Mouse (Mus musculus): ENCODE measurements around the gene Paqr9. TPM values are rescaled to one million over a fixed set of nuclear protein-coding genes. Genes with fewer than 3 reads are reported as not detected.

Paqr9 gene
- total RNA-seq, 1 experiment from 2014 or later, result 11.7 TPM

DNA sequence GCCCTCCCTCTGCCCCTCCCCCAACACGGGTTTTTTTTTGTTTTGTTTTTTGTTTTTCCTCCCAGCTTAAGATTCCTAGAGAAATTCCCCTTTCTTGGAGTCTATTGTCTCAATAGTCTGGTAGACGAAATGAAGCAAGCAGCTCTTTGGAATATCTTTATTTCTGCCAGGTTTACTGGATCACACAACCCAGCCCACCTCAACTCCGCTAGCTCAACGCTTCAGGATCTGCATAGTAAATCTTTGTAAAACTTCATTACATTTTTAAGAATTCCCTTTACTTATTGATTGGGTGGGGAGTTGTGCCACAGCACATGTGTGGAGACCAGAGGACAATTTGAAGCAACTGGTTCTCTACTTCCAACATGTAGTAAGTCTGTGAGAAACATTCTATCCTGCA lies 11.1 kb downstream of the Paqr9 start:
- no peak for ATAC-seq (replicated peaks; ENCODE audit: low read depth, poor library complexity, severe bottlenecking)

DNA sequence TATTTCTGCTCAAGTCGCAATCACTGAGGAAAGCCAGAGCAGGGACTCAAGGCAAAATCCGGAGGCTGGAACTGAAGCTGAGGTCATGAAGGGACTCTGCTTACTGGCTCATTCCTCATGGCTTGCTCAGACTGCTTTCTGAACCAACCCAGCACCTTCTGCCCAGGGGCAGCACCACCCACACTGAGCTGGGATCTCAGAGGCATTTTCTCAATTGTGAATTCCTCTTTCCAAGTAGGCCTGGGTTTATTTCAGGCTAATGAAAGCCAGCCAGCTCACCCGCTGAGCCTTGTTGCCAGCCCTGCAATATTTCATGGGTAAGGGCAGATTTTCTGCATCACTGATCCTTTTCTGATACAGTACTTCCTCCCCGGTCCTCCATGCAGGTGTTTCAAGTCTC lies 12.0 kb downstream of the Paqr9 start:
- no peak for ATAC-seq (replicated peaks; ENCODE audit: low read depth, poor library complexity, severe bottlenecking)

DNA sequence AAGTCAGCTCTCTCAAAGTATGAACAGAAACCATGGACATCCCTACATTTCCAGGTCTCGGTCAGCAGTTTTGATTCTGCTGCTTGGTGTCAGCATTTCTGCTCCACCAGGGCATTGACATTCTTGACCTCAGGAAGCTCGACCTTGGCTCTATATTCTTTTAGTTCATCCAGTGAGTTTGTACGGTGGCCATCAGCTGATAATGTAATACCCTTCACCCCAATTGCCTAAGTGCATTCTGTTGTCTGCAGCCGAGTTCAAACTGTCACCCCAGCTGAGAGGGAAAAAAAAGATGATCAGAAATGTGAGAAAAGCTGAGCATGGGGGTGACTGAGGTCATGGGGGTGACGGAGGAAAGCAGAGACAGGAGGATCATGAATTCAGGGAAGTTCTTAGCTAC lies 13.1 kb downstream of the Paqr9 start:
- no peak for ATAC-seq (replicated peaks; ENCODE audit: low read depth, poor library complexity, severe bottlenecking)

DNA sequence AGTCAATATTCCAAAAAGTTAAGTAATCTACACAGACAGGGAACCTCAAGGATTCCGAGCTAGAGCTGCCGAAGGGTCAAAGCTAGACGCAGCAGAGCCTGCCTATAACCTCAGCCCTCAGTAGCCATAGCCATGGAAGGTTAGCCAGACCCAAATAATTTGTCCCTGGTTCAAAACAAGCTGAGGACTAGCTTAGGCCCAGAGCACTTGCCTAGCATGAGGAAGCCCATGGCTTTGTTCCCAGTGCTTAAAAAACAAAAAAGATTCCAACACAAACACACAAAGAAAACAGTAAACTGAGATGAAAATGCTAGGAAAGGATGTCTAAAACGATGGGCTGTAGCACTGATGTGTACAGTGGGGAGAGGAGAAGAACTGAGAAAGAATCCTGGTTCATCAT lies 14.7 kb downstream of the Paqr9 start:
- ATAC-seq (replicated peaks; ENCODE audit: low read depth, poor library complexity, severe bottlenecking), result no peak

DNA sequence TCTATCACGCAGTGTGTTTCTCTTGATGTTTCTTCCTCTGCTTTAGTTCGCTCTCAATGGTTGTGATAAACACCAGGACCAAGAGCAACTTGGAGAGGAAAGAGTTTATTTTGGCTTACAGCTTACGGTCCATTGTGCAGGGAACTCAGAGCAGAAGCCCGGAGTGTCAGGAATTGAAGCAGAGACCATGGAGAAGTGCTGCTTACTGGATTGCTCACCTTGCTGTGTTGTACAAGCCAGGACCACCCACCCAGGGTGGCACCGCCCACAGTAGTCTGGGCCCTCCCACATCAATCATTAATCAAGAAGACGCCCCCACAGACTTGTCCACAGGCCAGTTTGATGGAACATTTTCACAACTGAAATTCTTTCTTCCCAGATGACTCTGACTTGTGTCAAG lies 18.0 kb downstream of the Paqr9 start:
- ATAC-seq (replicated peaks; ENCODE audit: low read depth, poor library complexity, severe bottlenecking), result no peak

DNA sequence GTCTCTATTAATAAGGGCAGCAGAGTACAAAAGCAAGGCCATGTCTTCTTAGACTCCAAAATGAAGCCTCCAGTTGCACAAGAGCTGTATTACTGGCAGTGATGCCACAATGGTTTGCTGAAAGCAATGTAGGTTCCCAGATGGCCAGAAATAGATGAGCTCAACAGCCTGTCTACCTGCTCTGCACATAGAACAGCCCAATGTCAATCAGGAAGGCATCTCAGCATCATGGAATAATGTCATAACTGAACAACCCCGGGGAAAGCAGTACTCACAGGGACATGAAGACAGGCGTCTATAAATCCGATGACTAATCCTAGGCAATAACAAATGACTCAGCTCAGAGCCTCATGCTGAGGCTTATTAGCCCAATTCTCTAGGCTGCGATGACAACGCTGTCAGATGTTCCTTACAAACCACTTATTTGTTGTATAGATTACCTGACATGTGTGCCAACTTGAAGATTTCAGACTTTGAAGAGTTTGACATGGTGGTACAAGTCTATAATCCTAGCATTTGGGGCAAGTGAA lies 19.0 kb downstream of the Paqr9 start:
- no peak for ATAC-seq (replicated peaks; ENCODE audit: low read depth, poor library complexity, severe bottlenecking)

DNA sequence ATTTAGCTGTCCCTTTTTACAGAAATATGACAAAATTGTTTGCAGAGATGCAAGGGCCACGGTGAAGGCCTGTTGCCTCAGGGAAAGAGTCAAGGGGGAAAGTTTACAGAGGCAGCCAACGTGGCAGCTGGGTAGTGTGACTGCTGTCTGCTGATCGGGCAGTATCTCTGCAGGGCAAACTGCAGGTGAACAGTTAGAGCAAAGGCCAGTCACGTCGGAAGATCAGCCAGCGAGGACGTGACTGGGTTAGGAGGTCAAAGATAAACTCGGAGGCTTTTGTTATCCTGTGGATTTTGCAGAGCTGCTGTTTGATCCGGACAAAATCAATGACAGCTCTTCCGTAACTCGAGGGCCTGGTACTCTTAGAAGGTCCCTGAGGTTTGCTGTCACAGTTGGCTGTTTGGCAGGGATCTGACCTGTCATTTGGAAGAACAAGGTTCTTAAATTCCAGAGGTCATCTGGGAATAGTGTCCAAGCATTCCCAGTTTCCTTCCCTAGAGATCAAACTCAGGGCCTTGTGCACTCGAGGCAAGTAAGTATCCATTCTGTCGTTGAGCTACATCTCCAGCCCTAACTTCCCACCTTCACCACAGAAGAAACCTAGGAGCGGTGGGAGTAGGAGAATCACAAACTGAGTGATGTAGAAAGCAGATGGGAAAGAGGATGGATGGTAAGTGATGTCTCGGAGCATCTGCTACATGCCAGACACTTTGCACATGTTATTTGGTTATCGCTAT lies 21.7 kb downstream of the Paqr9 start:
- no peak for ATAC-seq (replicated peaks; ENCODE audit: low read depth, poor library complexity, severe bottlenecking)

DNA sequence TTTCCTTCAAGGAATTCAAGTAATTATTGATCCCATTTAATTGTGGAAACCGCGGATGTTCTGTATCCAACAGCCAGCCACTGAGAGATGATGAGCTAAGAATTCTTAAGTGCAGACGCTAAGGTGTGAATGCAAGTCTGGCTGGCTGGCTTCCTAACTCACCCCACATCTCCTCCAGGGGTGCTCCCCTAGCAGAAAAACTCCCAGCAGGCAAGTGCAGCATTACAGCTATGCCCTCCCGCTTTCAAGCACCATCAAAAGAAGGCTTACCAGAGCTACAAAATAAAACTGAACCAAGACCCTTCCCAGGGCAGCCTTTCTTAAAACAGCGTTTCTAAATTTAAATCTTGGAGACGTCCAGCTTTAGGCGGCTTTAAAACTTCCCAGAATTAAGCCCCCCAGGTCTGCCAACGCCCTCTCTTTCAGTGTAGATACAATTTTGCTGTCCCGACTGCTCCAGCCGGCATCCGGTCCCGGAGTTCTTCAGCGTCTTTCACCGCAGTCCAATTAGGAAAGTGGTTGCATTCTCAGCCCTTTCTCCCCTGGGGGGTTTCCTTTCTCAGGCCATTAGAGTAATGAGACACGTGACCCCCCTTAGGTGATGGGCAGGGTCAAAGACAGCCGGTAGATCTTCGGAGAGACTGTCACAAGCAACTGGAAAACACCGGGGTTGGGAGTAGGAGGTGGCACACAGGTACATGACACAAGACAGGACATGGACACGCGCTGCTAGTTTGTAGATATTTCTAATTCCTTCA lies 22.5 kb downstream of the Paqr9 start:
- 0 out of 2 replicates have a peak, but pooled peaks have one; percentile 15 for ATAC-seq (replicated peaks; ENCODE audit: low read depth, poor library complexity, severe bottlenecking)

DNA sequence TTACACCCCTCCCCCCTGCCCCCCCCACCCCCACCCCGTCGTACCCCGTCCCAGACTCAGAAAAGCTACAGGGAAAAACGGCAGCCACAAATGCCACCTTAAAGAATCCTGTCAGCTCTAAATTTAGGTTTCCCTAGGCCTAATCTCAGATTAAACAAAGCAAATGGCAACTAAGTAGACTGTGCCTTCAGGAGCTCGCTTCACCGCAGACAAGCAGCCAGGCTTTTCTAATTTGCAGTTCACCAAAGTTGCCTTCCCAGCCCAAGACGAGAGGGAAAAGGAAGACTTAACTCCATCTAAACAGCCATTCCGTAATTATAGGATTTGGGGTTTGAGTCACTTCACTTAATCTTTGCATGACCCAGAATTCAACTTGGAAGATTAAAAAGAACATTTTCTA lies 23.1 kb downstream of the Paqr9 start:
- ATAC-seq (replicated peaks; ENCODE audit: low read depth, poor library complexity, severe bottlenecking), result no peak

DNA sequence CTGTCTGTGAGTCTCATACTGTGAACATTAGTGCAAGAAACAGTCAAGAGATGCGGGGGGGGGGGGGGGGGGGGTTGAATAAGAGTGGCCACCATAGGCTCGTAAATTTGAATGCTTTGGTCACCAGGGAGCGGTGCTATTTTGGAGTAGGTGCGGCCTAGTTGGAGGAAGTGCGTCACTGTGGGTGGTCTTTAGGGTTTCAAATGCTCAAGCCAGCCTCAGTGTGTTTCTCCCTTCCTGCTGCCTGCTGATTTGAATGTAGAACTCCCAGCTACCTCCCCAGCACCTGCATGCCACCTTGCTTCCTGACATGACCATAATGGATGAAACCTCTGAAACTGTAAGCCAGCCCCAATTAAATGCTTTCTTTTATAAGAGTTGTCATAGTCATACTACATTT lies 26.6 kb downstream of the Paqr9 start:
- ATAC-seq (replicated peaks; ENCODE audit: low read depth, poor library complexity, severe bottlenecking), result no peak

DNA sequence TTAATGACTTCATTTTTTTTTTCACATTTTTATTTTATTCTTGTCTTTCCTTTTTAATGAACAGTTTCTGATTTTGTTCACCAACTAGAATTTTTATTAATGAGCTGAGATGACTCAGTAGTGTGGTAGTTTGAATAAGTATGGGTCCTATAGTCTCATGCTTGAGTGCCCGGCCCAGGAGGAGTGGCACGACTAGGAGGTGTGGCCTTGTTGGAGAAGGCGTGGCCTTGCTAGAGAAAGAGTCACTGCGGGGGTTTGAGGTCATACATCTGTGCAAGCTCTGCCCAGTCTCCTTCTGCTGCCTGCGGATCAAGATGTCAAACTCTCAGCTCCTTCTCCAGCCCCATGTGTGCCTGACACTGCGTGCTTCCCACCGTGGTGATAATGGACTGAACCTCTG lies 28.6 kb downstream of the Paqr9 start:
- ATAC-seq (replicated peaks; ENCODE audit: low read depth, poor library complexity, severe bottlenecking), result no peak

DNA sequence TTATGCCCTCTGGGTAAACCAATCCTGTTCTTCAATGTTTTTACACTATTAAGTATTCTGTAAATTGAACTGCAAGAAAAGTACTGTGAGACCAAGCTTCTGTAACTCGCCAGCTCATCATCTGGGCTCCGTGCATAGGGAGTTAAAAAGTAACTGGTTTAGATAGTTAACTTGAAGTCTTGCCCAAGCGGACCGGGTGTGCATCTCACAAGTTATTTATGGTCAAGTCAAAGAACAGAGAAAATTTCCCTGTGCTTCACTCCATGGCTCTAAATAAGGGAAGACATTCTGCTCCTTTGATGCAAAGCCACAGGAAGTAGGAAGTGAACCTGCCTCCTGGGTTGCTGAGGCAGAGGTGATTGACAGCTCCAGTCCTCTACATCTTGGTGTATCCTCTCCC lies 34.8 kb downstream of the Paqr9 start:
- no peak for ATAC-seq (replicated peaks; ENCODE audit: low read depth, poor library complexity, severe bottlenecking)

DNA sequence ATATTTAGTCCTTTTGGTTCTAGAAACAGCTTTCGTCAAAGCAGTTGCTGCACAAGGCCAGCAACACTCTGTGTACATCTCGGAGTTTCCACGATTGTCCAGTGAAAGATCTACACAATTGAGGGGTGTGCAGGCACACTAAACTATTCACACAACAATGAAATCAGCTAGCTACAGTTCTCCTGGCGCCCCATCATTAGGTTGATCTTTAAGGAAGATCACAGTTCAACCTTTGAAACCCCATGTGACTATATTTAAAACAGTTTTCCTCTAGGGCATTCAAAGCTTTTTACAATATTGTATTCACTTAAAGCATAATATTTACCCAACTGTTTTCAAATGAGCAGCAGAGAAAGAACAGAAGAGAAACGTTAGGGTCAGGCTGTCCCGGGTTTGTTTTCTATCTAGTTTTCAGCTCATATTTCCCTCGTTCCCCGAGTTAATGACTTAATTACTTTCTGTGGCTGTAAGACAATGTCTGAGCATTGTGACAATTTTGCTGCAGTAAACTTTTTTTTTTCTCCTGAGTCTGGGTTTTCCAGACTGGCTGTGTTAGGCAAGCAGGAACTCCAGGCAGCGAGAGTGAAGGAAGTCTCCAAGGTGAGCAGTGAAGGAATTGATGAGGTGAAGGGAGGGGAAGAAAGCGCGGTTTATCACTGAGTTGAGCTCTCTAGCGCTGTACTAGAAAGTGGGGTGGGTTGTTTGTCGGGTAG lies 38.2 kb downstream of the Paqr9 start:
- no peak for ATAC-seq (replicated peaks; ENCODE audit: low read depth, poor library complexity, severe bottlenecking)

DNA sequence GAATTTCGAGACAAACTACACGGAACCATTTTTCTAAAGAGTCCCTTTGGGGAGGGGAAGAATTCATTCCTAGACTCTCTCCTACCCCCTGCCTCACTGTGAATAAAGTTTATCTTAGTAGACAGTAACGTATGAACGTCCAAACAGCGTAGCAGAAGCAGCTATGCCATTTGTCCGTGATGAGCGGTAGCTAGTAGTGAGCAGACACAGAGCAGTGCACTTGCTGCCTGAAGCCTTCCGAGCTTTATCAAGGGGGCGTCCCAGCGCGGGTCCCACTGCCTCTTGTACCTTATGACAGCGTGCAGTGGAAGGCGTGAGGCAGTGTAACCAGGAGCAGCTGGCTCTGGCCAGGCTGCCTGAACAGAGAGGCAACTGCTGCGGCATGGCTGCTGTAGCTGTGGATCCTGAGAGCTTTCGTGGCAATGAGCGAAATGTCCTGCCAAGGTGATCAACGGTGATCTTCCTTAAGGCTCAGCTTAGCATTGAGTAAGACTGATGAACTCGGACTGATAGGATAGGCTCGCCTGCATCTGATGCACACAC lies 38.8 kb downstream of the Paqr9 start:
- no peak for ATAC-seq (replicated peaks; ENCODE audit: low read depth, poor library complexity, severe bottlenecking)

DNA sequence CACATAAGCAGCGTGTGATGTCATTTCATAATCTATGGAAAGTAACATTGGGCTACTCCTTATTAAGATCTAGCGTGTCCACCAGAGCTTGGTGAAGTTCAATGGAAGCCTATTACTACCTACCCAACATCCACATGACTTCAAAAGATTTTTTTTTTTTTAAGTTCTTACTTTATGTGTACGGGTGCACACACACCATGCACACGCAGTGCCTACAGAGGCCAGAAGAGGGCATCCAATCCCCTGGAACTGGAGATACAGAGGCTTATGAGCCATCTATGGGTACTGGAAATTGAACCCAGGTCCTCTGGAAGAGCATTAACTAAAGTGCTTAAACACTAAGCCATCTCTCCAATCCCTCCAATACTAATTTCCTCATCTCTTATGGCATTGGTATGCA lies 39.9 kb downstream of the Paqr9 start:
- ATAC-seq (replicated peaks; ENCODE audit: low read depth, poor library complexity, severe bottlenecking), result no peak; the same call in 1 of the 2 replicates

DNA sequence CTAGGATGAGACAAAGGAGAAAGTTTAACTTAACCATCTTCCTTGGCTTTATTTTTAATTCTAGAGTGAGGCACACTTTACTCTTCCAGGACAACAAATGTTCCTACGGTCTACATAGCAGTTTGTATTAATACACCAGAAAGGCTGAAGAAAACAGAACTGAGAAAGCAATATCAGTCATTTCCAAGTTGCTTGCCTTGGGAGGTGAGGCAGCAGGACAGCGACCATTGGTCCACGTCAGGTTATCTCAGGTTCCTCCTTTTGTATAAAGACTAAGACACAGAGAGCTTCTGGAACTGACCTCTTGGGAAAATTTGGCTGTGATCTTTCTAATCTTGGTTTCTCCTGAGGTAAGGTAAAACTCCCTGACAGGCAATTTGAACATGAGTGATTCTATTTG lies 43.4 kb downstream of the Paqr9 start:
- no peak for ATAC-seq (replicated peaks; ENCODE audit: low read depth, poor library complexity, severe bottlenecking)

DNA sequence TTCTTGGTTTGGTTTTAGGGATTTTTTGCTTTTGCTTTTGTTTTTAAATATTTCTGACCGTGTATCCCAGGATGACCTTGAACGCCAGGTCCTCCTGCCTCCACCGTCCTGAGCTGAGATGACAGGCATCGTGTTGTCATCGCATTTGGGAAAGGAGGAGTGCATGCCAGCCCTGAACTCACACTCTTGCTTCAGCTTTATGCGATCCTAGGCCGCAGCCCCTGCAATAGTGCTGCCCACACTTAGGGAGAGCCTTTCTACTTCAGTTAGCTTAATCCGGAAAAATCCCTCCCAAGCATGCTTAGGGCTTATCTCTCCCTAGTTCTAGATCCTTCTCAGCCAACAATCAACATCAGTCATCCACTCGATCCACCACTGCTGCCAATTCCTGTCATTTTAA lies 43.9 kb downstream of the Paqr9 start:
- no peak for ATAC-seq (replicated peaks; ENCODE audit: low read depth, poor library complexity, severe bottlenecking)

DNA sequence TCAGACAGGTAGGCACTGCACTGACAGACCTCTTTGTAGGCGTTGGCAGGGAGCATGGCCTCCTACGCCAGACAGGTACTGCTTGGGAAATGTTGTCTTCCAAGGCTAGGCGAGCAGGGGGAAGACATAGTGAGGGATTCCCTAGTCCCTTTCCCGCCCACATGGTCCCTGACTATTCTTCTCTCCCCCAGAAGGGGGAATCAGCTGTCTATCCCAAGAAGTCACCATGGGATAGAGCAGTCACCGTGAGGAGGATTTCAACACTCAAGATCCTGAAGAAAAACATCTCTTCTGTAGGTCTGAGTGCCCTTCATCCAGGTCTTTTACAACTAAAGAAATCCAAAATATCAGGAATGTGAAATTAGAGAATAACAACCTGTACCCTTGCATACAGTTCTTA lies 47.7 kb downstream of the Paqr9 start:
- ATAC-seq (replicated peaks; ENCODE audit: low read depth, poor library complexity, severe bottlenecking), result no peak

DNA sequence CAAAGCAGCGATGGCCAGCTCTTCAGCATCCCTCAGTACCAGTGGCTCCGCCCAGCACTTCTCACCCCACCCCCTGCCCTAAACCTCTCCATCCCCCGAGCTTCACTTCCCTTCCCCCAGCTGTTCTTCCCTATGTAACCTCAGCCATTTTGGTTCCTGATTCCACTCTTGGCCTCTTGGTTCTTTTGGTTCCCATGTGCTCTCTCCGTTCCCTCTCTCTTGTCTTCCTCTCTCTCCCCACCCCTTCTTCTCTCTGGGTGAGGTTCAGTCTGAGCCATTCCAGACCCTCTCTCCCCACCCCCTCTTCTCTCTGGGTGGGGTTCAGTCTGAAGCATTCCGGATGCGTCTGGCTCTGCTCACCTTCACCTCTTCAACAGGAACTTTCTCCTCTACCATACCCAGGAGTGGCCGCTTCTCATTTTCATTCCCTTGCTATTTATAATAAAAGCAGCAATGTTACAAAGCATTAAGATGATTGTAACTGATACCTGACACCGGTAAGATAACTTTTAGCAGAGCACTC lies 52.9 kb downstream of the Paqr9 start:
- no peak for ATAC-seq (replicated peaks; ENCODE audit: low read depth, poor library complexity, severe bottlenecking)

DNA sequence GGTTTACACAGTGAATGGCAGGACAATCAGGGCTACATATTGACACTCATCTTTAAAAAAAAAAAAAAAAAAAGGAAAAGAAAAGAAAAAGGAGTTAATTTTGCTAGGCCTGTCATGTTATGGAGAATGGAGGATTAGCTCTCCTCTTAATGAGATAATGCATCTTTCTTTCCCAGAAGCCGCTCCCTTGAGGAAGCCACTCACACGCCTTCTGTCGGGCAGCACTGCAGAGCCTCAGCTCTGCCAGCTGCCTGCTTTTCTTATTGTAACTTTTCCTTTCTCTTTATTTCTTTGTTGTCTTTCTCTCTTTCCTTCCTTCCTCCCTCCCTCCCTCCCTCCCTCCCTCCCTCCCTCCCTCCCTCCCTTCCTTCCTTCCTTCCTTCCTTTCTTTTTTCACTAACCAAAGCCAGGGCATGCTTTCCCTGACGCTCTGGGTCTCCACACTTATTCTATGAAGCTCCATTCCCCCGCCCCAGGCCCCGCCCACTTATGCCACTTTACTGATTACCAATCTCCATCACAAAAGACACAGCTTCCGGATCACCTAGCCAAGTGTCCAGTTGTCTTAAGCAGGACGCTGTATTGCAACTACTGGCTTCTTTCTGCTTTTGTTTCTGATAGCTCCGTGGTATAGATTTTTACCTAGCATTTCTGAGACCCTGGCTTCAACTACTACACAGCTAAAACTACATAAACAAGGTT lies 54.1 kb downstream of the Paqr9 start:
- no peak for ATAC-seq (replicated peaks; ENCODE audit: low read depth, poor library complexity, severe bottlenecking)
